Mouse (Mus musculus) testis, postnatal 14 days (tissue): ENCODE data around the gene Fam8a1.

Experiments used
- DNase-seq: peaks from one replicate; pipeline ENCODE4 v3.0.0; 2021; ENCODE audit warnings: low spot score

Fam8a1 gene

DNA sequence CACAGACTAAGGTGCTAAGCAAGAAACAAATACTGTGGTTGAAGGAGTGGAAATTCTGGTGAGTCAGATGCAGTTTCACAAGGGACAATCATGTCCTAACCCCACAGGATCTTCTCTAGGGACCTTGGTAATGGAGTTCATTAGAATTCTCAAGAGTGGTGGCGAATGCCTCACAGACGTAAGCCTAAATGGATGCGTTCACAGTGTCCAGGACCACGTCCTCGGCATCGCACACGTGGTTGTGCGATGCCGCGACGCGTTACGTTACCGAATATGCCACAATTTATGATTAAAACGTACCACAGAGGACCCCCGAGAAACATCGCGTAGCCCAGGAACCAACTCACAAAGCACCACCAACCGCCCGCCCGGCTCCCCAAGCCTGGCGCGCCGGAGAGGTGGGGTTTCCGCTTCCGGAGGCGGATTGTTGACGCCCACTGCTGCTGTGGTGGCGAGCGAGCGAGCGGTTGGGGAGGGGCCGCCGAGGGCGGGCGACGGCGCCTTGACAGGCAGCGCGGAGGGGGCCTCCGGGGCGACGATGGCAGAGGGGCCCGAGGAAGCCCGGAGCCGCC, at the start of gene Fam8a1:
TSS of gene Fam8a1 (plus strand) at position 475 of the 572 bp plus-strand sequence.
- DNase-seq: peak; percentile 90

DNA sequence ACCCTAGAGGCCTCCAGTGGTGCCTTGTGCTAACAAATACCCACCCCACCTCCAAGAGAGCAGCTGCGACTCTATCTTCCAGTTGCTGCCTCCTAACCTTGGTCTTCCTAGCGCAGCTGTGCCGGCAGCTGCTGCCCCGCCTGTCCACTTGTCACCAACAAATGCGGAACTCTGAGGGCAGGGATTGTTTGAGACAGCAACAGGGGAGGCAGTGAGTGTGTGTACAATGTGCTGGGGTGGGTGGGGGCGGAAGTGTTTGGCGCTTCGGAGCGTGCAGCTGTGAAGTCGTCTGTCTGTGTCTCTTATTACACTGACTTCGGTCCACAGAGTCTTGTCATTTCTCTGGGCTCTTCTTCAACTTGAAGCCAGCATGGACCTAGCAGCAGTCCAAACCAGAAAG, 49.7 kb upstream of the Fam8a1 start:
- no peak for DNase-seq

DNA sequence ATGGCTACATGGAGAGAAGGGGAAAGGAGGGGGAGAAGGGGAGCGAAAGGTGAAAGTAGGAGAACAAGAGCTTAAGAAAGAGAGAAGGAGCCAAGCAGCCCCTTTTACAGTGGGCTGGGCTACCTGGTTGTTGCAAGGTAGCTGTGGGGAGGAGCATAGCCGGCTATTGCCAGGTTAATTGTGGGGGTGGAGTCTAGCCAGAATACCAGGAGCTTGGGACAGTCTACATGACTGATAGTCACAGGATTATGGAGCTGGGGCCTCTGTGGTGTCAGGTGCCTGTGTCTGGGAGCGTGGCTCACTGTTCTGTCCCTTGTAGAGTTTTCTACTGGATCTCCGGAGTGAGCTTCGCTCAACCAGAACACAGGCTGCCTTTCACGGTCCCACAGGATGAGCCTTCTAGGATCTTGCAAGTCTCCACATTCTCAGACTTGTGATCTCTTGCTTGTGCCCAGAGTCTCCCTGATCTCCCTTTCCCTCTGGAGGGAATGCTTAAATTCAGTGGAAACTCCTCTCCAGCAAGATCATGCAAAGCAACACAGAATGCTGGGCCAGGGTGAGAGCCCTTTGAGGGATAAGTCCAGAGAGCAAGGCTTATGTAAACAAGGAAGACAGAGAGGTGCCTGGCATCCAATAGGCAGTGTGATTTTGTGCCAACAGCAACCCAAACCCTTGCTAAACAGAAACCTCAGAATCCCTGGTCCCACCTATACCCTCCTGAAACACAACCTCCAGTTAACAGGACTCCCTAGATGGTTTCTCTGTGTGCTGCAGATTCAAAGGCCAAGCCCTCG, 48.2 kb upstream of the Fam8a1 start:
- no peak for DNase-seq

DNA sequence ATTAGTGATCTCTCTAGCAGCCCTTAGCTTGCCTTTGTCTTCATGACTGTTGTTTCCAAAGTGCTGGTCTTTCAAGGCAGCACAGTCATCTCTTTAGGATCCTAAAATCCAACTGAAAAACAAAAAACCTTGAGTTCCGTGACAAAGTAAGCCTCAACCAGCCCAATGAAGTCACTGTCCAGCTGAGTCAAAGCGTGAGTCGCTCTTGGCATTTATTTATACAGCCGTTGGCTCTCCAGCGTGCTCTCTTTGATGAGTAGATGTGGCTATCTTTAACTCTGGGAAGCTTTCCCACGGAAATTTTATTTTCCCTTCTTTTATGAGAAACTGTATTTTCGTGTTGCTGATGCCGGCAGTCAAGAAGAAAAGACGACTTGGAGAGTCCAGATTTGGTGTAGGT, 42.7 kb upstream of the Fam8a1 start:
- DNase-seq: no peak

DNA sequence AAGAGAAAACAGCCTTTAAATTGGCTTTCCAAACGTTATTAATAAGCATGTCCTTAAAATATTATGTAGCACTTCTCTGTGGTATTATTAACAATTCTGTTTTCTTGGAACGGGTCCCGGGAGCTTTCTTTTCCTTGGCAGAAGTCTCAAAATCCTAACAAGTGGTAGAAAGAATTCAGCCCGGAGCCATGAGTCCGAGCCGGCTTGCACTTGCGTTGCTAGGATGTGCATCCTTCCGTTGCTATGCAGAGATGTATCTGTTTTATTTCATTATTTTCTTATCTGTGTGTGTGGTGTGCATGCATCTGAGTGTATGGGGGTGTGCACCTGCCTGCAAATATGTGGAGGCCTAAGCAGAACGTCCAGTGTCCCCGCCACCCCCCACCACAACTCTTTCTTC, 41.5 kb upstream of the Fam8a1 start:
- no peak for DNase-seq

DNA sequence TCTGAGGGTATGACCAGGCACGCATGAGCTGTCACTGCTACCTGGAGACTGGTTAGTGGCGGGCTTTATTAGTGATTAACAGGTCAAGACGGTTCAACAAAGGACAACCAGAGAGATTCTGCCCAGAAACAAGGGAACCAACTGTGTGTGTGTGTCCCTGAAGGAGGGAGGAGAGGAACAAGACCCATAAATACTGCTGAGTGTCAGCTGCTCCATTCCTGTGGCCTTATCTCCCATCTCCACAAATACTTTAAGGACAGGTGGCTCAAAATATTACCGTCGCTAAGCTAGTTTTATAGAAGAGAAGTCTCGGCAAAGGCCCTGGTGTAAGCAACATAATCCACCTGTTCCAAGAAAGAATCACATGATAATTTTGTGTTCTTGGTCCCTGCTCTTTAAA, 39.9 kb upstream of the Fam8a1 start:
- no peak for DNase-seq

DNA sequence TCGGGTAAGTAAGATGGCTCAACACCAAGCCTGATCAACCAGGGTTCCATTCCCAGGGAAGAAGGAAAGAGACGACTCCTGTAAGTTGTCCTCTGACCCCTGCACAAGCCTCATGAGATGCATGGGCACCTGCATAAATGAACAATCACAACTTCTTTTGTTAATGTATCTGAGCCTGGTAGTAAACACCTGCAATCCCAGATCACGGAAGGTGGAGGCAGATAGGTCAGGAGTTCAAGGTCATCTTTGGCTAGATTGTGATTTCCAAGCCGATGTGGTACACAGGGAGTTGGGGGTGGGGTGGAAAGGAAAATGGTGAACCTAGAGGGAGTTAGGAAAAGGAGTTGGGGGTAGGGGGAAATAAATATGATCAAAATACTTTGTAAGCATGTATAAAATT, 36.5 kb upstream of the Fam8a1 start:
- no peak for DNase-seq

DNA sequence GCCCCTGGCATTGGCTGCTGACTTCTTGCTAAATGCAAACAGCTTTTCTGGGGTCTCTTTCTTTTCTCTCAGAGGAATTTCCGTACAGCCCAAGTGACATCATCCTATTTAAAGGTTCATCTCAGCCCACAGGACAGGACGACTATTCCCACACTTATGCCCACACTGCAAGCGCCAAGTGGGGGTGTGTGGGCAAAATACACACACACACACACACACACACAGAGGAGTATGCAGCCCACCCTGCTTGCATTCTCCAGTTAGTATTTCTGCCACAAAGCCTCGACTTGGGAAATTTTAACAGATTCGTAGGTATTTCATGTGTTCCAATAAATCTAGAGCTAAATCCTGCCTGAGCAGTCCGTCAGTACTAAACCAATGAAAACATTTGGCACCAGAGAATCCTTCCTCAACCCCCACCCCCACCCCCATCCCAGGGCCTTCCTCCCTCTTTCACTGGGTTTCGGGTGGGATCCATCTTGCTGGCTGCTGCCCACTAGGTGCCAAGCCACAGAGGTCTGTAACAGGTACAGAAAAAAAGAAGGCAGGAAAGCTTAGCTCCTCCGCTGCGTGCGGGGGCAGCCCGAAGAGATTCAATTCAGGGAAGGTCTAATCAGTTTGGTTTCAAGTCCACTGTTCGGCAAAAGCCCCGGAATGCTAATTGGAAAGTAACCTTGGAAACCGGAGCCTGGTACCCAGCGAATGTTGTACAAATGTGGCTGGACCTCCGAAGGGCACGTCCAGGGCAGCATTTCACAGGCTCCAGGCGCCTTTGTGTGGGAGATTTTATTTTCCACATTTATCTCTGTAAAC, 35.8 kb upstream of the Fam8a1 start:
- no peak for DNase-seq

DNA sequence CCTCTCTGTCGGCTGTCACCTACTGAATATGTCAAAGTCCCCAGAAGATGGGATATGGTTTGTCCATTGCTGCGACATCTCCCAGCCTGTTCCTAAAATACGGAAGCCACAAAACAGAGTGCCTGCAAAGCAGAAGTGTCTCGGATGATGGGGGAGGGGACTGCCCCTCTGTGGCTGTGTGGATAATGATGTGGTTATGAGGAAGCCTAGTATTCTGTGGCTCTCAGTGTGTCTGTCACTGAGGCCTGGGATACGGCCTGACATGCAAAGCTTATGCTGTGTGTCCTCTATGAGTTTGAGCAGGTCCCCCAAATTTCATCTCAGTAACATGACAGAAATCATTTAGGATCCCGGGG, 35.2 kb upstream of the Fam8a1 start:
- DNase-seq: no peak

DNA sequence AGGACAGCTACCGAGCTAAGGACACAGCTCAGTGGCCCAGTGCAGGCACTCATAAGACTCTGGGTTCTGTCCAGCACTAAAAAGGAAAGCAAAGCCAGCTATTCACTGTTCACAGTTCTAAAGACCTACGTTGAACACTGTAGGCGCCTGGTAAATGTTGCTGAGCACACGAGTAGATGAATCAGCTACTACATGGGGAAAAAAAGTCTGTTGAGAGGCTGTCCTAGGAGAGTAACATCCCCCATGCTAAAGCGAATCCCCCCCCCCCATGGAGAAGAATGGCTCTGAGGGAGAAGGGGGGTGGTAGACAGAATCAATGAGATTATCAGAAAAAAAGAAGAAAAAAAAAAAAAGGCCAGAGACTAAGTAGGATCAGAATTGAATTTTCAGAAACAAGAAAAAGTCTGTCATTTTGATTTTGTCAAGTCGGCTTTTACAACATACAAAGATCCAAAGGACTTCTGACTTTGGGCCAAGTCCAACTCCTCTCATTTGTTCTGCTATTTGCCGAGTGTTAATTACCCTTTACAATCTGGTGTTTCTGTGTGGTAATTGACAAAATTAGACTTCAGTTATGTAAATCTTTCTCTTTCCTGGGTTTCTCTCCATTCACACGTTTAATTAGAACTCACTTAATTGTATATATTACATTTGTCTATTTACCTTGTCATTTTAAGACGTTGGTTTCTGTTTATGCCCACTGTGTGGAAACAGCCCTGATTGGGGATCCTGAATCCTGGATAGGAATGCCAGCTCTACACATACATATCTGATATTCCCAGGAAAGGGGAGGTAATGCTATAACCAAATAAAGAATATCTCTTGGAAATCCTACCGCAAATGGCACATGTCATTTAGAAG, 28.5 kb upstream of the Fam8a1 start:
- DNase-seq: no peak

DNA sequence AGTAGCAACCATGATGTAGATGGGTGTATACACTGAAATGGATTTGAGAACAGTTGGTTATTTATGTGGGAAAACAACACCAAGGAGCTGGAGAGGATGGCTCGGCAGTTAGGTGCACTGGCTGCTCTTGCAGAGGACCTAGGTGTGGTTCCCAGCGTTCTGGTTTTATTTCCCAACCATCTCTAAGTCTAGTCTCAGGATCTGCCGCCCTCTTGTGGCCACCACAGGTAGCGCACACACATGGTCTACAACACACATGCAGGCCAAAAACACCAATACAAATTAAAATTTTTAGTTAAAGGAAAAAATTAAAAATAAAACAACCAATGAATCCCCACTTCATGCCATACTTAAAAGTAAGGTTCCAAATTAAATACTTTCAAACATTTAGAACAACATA, 27.0 kb upstream of the Fam8a1 start:
- peak; percentile 31 for DNase-seq

DNA sequence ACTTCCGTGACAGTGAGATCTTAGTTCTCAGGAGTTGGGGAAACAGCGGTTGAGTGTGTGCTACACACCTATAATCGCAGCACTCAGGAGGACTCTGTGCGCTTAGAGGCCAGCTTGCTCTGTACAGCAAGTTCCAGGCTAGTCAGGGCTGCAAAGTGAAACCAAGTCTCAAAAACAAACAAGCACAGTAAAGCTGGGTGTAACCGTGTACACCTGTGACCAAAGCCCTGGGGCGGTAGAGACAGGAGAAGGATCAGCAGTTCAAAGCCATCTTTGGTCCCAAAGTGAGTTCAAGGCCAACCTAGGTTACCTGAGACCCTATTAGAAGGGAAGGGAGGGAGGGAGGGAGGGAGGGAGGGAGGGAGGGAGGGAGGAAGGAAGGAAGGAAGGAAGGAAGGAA, 25.1 kb upstream of the Fam8a1 start:
- no peak for DNase-seq

DNA sequence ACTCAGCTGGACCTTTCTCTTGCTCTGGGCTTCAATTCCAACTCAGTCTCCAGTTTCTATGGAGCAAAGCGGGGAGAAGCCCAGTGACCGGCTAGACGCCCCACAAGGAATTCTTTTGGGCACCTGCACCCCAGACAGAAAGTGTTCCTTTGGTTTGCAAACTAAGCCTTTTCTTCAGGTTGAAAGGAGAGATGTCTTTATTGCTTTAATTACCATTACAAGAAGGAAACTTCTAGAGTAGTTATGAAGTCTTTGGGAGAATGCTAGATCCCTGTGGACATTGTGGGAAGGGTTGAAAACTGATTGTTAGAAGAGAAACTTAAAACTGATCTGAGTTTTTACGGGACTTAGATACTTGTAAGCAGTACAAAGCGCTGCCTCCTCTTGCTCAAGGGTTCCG, 23.8 kb upstream of the Fam8a1 start:
- no peak for DNase-seq

DNA sequence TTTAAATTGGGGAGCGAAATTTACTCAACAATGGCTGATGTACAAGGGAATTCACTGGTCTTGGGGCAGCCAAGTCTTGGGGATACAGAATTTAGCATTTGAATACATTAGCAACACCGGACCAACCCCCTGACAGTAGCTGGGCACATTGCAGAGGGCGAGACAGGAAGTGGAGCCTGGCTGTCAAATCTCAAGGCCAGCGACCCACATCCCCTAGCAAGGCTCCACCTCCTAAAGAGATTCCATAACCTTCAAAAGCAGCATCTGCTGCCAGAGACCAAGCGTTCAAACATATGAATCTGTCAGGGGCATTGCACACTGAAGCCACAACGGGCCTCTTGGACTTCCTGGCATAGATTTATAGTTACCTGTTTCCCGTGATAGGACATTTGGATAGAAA, 17.5 kb upstream of the Fam8a1 start:
- no peak for DNase-seq

DNA sequence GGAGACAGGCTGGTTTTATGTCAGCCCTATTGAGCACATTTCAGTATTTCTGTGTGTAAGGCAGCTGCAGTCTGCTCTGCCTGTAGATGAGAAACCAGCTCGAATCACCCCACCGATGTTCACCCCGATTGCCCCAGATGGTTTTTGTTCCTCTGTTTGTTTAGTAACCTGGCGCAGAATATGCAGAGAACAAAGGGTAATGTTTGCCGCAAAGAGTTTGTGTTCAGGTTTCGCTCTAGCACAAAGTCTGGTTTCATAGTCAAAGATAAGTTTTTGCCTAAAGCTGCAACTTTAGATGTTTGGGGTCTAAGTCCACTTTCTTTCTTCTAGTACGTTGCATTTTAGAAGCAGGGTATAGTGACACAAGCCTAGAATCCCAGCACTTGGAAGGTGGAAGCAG, 16.7 kb upstream of the Fam8a1 start:
- DNase-seq: no peak

DNA sequence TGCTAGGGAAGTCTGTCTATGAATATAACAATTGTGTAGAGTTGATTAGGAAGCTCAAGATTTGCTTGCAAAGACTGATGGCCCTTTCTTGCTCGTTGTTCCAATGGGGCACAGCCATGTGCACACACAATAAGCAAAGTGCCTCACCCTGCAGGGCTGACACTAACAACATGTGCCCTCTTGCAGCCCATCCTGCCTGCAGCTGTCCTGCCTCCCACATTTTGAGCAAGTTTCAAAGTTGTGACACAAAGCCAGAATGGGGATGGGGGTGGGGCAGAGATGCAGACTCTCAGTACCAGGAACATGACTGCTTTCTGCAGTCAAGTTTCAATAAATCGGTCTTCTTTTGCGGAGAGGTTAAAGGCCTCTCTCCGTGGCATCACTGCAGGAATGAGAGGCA, 15.7 kb upstream of the Fam8a1 start:
- DNase-seq: no peak

DNA sequence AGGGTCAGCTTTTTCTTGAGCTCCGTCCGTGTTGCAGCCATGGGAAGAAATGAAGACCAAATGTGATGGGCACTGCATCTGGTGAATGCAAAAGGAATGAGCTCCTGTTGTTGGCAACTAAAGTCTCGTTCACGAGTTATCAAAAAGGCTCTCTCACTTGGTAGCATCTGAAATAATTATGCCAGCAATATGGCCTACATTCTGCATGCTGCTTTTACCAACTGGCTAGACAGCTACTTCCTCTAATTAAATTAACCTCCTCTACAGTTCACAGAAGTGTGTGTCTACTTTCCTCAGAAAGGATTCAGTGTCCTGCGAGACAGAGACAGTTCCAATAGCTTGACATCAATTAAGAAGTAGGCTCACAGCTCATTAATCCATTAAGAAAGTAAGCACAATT, 14.8 kb upstream of the Fam8a1 start:
- DNase-seq: no peak

DNA sequence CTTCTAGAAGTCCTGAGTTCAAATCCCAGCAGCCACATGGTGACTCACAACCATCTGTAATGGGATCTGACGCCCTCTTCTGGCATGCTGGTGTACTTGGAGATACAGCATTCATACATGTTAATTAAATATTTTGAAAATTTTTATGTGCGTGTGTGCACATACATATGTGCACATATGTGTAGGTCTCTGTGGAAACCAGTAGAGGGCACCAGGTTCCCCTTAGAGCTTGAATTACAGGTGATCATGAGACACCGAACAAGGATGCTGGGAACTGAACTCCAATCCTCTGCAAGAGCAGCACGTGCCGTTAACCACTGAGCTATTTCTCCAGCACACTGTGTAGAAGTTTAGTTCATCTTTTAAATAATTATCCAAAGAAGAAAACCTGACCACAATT, 10.1 kb upstream of the Fam8a1 start:
- DNase-seq: no peak

DNA sequence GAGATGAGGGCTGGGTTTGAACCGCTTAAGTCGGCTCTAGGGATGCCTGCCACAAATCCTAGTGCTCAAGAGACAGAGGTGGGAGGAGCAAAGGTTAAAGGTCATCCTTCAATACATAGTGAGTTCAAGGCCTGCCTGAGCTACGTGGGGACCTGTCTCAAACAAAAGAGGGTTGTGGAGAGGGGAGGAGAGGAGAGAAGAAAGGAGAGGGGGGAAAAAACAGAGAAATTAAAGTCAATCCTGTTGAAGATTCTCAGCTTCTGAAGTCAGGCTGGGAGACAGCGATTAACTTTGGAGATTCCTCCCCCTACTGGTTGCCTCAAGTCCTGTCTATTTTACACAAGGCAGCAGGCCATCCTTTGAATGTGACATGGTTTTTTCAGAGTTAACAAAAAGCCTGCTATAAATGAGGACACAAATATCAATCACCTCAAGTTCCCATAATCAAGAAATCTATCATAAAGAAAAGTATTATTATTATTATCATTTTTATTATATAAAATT, 5.8 kb upstream of the Fam8a1 start:
- no peak for DNase-seq

DNA sequence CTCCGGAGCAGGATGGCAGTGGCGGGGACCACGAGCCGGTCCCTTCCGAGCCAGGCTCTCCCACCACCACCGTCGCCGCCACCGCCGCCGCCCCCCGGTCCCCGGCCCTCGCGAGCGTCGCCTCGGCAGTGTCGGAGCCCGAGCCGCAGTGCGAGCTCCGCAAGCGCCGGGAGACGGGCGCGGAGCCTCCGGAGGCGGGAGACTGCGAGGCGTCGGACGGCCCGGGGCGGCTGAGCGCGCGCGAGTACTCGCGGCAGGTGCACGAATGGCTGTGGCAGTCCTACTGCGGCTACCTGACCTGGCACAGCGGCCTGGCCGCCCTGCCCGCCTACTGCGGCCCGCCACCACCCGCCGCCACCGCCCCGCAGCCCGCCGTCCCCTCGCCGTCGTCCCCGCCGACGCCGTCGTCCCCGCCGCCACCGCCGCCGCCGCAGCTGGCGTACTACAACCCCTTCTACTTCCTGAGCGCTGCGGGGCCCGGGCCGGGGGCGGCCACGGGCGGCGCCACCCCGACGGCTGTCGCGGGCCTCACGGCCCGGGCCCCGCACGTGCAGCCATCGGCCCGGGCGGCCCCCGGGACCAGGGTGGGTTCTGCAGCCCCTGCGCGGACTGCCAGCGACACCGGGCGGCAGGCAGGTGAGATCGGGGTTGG, 424 bp downstream of the Fam8a1 start:
- peak; percentile 51 for DNase-seq

DNA sequence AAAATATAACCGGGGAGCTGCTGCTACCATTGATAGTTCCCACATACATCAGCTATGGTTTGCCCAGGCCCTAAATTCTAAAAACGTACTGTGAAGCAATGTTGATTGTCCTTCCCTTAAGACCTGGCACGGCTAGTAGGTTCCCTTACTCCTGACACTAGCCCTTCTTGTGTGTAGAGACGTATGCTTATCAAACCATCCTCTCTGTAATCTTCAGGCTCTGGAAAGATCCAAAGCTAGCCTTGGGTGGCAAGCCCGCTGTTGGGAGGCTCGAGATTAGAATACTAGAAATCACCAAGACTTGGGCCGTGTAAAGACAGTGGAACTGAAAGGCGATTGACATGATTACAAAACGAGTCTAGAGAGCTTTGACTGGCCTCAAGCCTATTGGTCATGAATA, 1.2 kb downstream of the Fam8a1 start:
- DNase-seq: no peak

DNA sequence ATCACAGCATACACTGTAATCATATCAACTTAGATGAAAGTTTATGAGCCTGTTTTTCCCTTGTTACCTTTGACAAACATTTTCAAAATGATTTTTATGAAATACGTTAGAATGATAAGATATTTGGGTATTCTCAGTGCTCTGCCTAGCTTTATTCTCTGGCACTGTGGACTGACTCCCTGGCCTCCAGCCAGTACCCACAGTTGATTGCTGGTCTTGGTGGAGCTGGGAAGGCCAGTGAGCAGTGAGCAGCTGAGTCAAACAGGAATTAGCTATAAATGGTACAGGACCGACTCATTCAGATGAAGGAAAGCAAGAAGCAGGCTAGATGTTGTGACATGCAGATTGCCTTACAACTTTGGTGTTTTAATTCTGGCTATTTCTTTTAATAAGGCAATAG, 5.3 kb downstream of the Fam8a1 start:
- no peak for DNase-seq
